Mouse (Mus musculus): ENCODE data around the gene Hax1. TPM values are rescaled to one million over a fixed set of nuclear protein-coding genes. Genes with fewer than 3 reads are reported as not detected.

The Hax1 gene
- polyA plus RNA-seq, 1 experiment = 138 TPM

DNA sequence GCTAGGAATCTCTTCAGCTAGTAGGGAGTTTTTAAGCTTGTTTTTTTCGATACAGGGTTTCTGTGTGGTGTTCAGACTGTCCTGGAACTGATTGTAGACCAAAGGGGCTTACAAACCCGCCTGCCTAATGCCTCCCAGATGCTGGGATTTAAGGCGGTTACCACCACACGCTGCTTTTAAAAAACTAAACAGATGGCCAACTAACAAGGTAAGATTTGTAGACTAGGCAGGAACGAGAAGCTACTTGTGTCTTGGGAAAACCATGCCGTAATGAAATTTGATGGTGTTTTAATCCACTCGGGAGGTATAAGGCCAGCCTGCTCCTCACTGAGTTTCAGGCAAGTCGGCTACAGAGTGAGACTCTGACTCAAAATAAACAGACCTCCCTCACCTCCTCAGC lies 510 bp upstream of the Hax1 start:
- WGBS = 8% methylated on average over 8 of the region's 8 CpGs
- H3K27me3 ChIP-seq (replicated peaks; ENCODE audit: control insufficient read depth, insufficient read depth, low read length) = no peaks in the 10 kb centered on the region
- H3K4me3 ChIP-seq (ENCODE audit: insufficient read depth, low read depth, low read length) = peak overlapping the region; percentile 80
- H3K4me1 ChIP-seq (ENCODE audit: control insufficient read depth, insufficient read depth, low read length) = peaks cover 14% of the 10 kb centered on the region; the same call in 1 of the 2 replicates
- peak overlapping the region; percentile 93 for H3K27ac ChIP-seq (ENCODE audit: insufficient read depth, low read depth, low read length)
- H3K36me3 ChIP-seq (ENCODE audit: control insufficient read depth, insufficient read depth, low read length) = peaks cover 2% of the 10 kb centered on the region; the same call in 1 of the 2 replicates
- DNase-seq = no peak
- no peak for TF ChIP-seq POLR2A (IDR thresholded peaks at IDR 0.05; ENCODE audit: low read depth, low read length)
- no peak for TF ChIP-seq CTCF (conservative IDR thresholded peaks at IDR 0.05; ENCODE audit: insufficient read depth, insufficient read length, low read depth, low read length)

DNA sequence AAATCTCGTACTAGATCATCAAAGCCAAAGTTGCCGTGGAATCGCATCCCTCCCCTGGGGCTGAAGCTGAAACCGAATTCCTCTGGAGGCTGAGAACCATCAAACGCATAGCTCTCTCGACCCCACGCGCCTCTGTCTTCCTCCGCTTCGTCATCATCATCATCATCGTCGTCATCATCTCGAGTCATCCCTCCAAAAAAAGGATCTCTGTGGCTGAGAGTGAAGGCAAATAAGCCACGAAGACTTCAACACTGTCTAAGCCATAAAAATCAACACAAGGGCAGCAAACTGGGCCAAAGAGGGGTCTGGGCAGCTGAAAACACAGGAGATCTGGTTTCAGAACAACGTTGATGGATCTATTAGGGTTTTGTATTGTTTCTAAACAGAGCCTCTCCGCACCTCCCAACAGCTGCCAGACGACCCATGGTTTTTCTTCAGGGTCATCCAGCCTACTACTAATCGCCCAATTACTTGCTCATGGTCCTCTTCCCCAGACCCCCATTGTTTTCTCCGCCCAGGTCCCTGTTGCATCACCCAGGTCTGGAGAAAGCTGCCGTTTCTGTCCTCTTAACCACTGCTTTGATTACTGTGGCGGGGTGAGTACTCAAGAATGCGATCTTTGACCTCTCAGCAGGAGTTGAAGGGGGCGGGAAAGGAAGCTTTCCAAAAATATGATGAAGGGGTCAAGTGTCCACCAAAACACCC lies 637 bp downstream of the Hax1 start:
- H3K4me3 ChIP-seq (ENCODE audit: insufficient read depth, low read depth, low read length) = peak overlapping the region; percentile 80
- TF ChIP-seq POLR2A (IDR thresholded peaks at IDR 0.05; ENCODE audit: low read depth, low read length) (no peak), CTCF (conservative IDR thresholded peaks at IDR 0.05; ENCODE audit: insufficient read depth, insufficient read length, low read depth, low read length) (no peak)
- H3K27ac ChIP-seq (ENCODE audit: insufficient read depth, low read depth, low read length) = peak overlapping the region; percentile 80; the same call in 1 of the 2 replicates
- no peaks in the 10 kb centered on the region for H3K27me3 ChIP-seq (replicated peaks; ENCODE audit: control insufficient read depth, insufficient read depth, low read length)
- H3K4me1 ChIP-seq (ENCODE audit: control insufficient read depth, insufficient read depth, low read length) = peaks cover 14% of the 10 kb centered on the region; the same call in 1 of the 2 replicates
- H3K36me3 ChIP-seq (ENCODE audit: control insufficient read depth, insufficient read depth, low read length) = peaks cover 2% of the 10 kb centered on the region; the same call in 1 of the 2 replicates
- no peak for DNase-seq
- WGBS = 4% methylated on average over 23 of the region's 23 CpGs

DNA sequence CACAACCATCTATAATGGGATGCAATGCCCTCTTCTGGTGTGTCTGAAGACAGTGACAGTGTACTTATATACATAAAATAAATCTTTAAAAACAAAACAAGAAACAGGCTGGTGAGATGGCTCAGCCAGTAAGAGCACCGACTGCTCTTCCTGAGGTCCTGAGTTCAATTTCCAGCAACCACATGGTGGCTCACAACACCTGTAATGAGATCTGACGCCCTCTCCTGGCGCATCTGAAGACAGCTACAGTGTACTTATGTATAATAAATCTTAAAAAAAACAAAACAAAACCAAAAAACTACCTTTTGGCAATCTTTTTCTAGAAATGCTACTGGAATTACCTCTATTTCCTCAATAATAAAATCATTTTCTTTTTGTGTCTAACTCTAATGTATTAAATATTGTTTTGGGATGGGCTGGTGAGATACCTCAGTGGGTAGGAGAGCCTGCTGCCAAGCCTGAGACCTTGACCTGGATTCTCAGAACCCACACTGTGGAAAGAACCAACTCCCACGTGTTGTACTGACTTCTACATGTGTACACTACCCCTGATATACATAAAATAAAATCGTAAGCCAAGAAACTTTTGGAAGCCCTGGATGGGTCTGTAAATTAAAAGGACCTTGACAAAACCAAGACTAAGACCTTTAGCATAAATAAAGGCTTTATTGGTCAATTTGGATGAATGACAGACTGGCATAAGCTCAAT lies 3.6 kb downstream of the Hax1 start:
- Histone ChIP-seq H3K4me1 (ENCODE audit: control insufficient read depth, insufficient read depth, low read length) (peaks cover 14% of the 10 kb centered on the region; the same call in 1 of the 2 replicates), H3K27me3 (replicated peaks; ENCODE audit: control insufficient read depth, insufficient read depth, low read length) (no peaks in the 10 kb centered on the region), H3K36me3 (ENCODE audit: control insufficient read depth, insufficient read depth, low read length) (peaks cover 2% of the 10 kb centered on the region; the same call in 1 of the 2 replicates), H3K4me3 (ENCODE audit: insufficient read depth, low read depth, low read length) (no peak overlapping the region), H3K27ac (ENCODE audit: insufficient read depth, low read depth, low read length) (no peak overlapping the region)
- 85% methylated on average over 5 of the region's 5 CpGs for WGBS
- DNase-seq = no peak
- TF ChIP-seq CTCF (conservative IDR thresholded peaks at IDR 0.05; ENCODE audit: insufficient read depth, insufficient read length, low read depth, low read length) (0 out of 2 replicates have a peak, but pooled peaks have one; percentile 2), POLR2A (IDR thresholded peaks at IDR 0.05; ENCODE audit: low read depth, low read length) (no peak)

DNA sequence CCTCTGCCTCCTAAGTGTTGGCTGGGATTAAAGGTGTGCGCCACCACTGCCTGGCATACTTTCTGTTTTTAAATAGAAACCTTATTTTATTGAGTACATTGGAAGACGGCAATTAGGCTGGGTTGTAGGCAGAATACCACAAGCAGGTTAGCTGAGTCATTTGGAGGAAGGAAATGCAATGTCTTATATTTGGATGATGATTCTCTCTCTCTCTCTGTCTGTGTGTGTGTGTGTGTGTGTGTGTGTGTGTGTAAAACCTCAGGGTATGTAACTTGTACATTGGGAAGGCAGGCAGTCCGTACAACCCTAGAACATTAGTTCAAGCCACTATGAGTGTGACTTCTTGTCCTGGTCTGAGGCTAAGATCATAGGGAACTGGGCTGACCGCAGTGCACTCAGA lies 10.8 kb downstream of the Hax1 start:
- H3K27ac ChIP-seq (ENCODE audit: insufficient read depth, low read depth, low read length) = no peak overlapping the region
- no peaks in the 10 kb centered on the region for H3K27me3 ChIP-seq (replicated peaks; ENCODE audit: control insufficient read depth, insufficient read depth, low read length)
- no peaks in the 10 kb centered on the region for H3K36me3 ChIP-seq (ENCODE audit: control insufficient read depth, insufficient read depth, low read length)
- no peak for DNase-seq
- TF ChIP-seq POLR2A (IDR thresholded peaks at IDR 0.05; ENCODE audit: low read depth, low read length) = no peak
- TF ChIP-seq CTCF (conservative IDR thresholded peaks at IDR 0.05; ENCODE audit: insufficient read depth, insufficient read length, low read depth, low read length) = no peak
- no peak overlapping the region for H3K4me3 ChIP-seq (ENCODE audit: insufficient read depth, low read depth, low read length)
- no peaks in the 10 kb centered on the region for H3K4me1 ChIP-seq (ENCODE audit: control insufficient read depth, insufficient read depth, low read length)
- 88% methylated on average over 4 of the region's 4 CpGs for WGBS

DNA sequence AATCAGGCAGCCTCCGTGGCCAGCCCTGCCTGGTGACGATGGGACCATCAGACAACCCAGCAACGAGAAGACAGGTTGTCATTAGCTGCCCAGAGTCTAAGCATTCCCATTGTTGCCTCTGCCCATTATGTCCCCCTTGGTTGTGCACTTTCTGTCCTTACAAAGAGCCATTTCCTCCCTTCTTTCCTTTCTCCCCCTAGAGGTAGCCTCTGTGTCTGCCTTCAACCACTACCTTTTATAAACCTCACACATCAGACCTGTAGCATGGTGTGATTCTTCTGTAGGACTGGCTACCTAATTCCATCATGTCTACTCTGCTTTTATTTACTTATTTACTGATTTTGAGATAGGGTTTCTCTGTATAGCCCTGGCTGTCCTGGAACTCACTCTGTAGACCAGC lies 11.4 kb downstream of the Hax1 start:
- H3K27me3 ChIP-seq (replicated peaks; ENCODE audit: control insufficient read depth, insufficient read depth, low read length) = no peaks in the 10 kb centered on the region
- TF ChIP-seq CTCF (conservative IDR thresholded peaks at IDR 0.05; ENCODE audit: insufficient read depth, insufficient read length, low read depth, low read length) = no peak
- no peak for TF ChIP-seq POLR2A (IDR thresholded peaks at IDR 0.05; ENCODE audit: low read depth, low read length)
- H3K4me1 ChIP-seq (ENCODE audit: control insufficient read depth, insufficient read depth, low read length) = no peaks in the 10 kb centered on the region
- no peaks in the 10 kb centered on the region for H3K36me3 ChIP-seq (ENCODE audit: control insufficient read depth, insufficient read depth, low read length)
- H3K4me3 ChIP-seq (ENCODE audit: insufficient read depth, low read depth, low read length) = no peak overlapping the region
- 58% methylated on average over 3 of the region's 3 CpGs for WGBS
- no peak for DNase-seq
- H3K27ac ChIP-seq (ENCODE audit: insufficient read depth, low read depth, low read length) = no peak overlapping the region

DNA sequence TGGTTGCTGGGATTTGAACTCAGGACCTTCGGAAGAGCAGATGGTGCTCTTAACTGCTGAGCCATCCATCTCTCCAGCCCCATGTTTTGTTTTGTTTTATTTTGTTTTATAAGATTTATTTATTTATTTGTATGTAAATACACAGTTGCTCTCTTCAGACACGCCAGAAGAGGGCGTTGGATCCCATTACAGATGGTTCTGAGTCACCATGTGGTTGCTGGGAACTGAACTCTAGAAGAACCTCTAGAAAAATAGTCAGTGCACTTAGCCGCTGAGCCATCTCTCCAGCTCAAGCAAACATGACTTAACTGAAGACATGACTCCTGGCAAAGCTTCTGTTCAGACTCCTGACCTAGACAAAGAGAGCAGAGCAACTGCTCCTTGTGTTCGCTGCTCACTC lies 16.2 kb downstream of the Hax1 start:
- Histone ChIP-seq H3K4me3 (ENCODE audit: insufficient read depth, low read depth, low read length) (no peak overlapping the region), H3K36me3 (ENCODE audit: control insufficient read depth, insufficient read depth, low read length) (no peaks in the 10 kb centered on the region), H3K27me3 (replicated peaks; ENCODE audit: control insufficient read depth, insufficient read depth, low read length) (no peaks in the 10 kb centered on the region), H3K27ac (ENCODE audit: insufficient read depth, low read depth, low read length) (no peak overlapping the region), H3K4me1 (ENCODE audit: control insufficient read depth, insufficient read depth, low read length) (no peaks in the 10 kb centered on the region)
- TF ChIP-seq POLR2A (IDR thresholded peaks at IDR 0.05; ENCODE audit: low read depth, low read length) (no peak), CTCF (conservative IDR thresholded peaks at IDR 0.05; ENCODE audit: insufficient read depth, insufficient read length, low read depth, low read length) (no peak)
- 79% methylated on average over 5 of the region's 5 CpGs for WGBS
- DNase-seq = no peak

DNA sequence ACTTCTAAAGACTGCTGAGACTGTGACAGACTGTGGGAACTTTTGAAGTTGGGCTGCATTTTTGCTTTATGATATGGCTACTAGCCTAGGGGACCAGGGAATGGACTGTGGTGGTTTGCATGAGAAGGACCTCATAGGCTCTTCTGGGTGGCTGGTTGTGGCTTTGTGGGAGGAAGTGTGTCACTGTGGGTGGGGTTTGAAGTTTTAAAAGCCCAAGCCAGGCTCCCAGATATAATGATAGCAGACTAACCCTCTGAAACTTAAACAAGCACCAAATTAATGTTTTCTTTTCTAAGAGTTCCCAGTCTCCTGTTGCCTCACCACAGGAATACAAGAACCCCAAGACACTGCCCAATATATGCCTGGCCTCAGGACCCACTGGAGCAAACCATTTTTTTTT lies 21.7 kb downstream of the Hax1 start:
- H3K4me3 ChIP-seq (ENCODE audit: insufficient read depth, low read depth, low read length) = no peak overlapping the region
- no peaks in the 10 kb centered on the region for H3K4me1 ChIP-seq (ENCODE audit: control insufficient read depth, insufficient read depth, low read length)
- DNase-seq = no peak
- no peaks in the 10 kb centered on the region for H3K36me3 ChIP-seq (ENCODE audit: control insufficient read depth, insufficient read depth, low read length)
- TF ChIP-seq CTCF (conservative IDR thresholded peaks at IDR 0.05; ENCODE audit: insufficient read depth, insufficient read length, low read depth, low read length) = no peak
- TF ChIP-seq POLR2A (IDR thresholded peaks at IDR 0.05; ENCODE audit: low read depth, low read length) = no peak
- H3K27ac ChIP-seq (ENCODE audit: insufficient read depth, low read depth, low read length) = no peak overlapping the region
- no peaks in the 10 kb centered on the region for H3K27me3 ChIP-seq (replicated peaks; ENCODE audit: control insufficient read depth, insufficient read depth, low read length)

Measured in kidney, adult 2 months (tissue).